Mouse (Mus musculus) spleen, adult 12 weeks (tissue): ENCODE results near the gene Sgcd.

ENCODE experiments used
- DNase-seq: peaks from one replicate; pipeline ENCODE4 v3.0.0; 2022; ENCODE audit warnings: low spot score

The Sgcd gene

GRCm38 (mm10) chr11:47988697-47989533, at the start of gene Sgcd:
Gene Sgcd, minus strand, starts transcription at chr11:47988969.
- no peak for DNase-seq

GRCm38 (mm10) chr11:48038051-48038450, 49.3 kb upstream of the Sgcd start:
- no peak for DNase-seq

- no peak for DNase-seq
Observed at GRCm38 (mm10) chr11:48012836-48013235, 24.1 kb upstream of the Sgcd start.

- DNase-seq = no peak
Observed at GRCm38 (mm10) chr11:47988333-47988696, 454 bp downstream of the Sgcd start.

- DNase-seq = no peak
Observed at GRCm38 (mm10) chr11:47987893-47988267, 889 bp downstream of the Sgcd start.

- DNase-seq = no peak
Observed at GRCm38 (mm10) chr11:47987251-47987892, 1.4 kb downstream of the Sgcd start.

- DNase-seq = no peak
Observed at GRCm38 (mm10) chr11:47982152-47982551, 6.6 kb downstream of the Sgcd start.

- DNase-seq = no peak
Observed at GRCm38 (mm10) chr11:47981108-47981507, 7.7 kb downstream of the Sgcd start.

GRCm38 (mm10) chr11:47953291-47953690, 35.5 kb downstream of the Sgcd start:
- DNase-seq = no peak

GRCm38 (mm10) chr11:47952366-47952765, 36.4 kb downstream of the Sgcd start:
- DNase-seq = no peak

GRCm38 (mm10) chr11:47939795-47940194, 49.0 kb downstream of the Sgcd start:
- no peak for DNase-seq

GRCm38 (mm10) chr11:47917616-47918015, 71.2 kb downstream of the Sgcd start:
- no peak for DNase-seq

GRCm38 (mm10) chr11:47891617-47892172, 97.1 kb downstream of the Sgcd start:
- no peak for DNase-seq

- no peak for DNase-seq
Observed at GRCm38 (mm10) chr11:47890315-47890714, 98.5 kb downstream of the Sgcd start.

GRCm38 (mm10) chr11:47885310-47885709, 103.5 kb downstream of the Sgcd start:
- no peak for DNase-seq

GRCm38 (mm10) chr11:47883545-47883944, 105.2 kb downstream of the Sgcd start:
- DNase-seq = no peak

GRCm38 (mm10) chr11:47876633-47877170, 112.1 kb downstream of the Sgcd start:
- DNase-seq = no peak

GRCm38 (mm10) chr11:47845894-47846293, 142.9 kb downstream of the Sgcd start:
- DNase-seq = no peak

- no peak for DNase-seq
Observed at GRCm38 (mm10) chr11:47833283-47833682, 155.5 kb downstream of the Sgcd start.

GRCm38 (mm10) chr11:47810307-47810706, 178.5 kb downstream of the Sgcd start:
- no peak for DNase-seq

- no peak for DNase-seq
Observed at GRCm38 (mm10) chr11:47804101-47804715, 184.6 kb downstream of the Sgcd start.

GRCm38 (mm10) chr11:47777916-47778226, 210.9 kb downstream of the Sgcd start:
- DNase-seq = no peak
